Mouse (Mus musculus): ENCODE results near the gene Pdgfb.

Pdgfb gene

GRCm38 (mm10) chr15:80014321-80015210 lies at the start of gene Pdgfb:
Gene Pdgfb (minus strand): TSS chr15:80014977.
- in situ Hi-C loops (cut with MboI, MseI) = no loop called here

GRCm38 (mm10) chr15:80062821-80063220 lies 48.0 kb upstream of the Pdgfb start:
- in situ Hi-C loops (cut with MboI, MseI) = loop anchor here (5.0 kb wide), 2 partner anchors 41 to 121 kb away; no protein-coding TSS in a partner anchor

- in situ Hi-C loops (cut with MboI, MseI) = loop anchor here (5.0 kb wide), 2 partner anchors 40 to 120 kb away; no protein-coding TSS in a partner anchor
Observed at GRCm38 (mm10) chr15:80062339-80062738, 47.6 kb upstream of the Pdgfb start.

- in situ Hi-C loops (cut with MboI, MseI) = loop anchor here (5.0 kb wide), 2 partner anchors 39 to 119 kb away; no protein-coding TSS in a partner anchor
Observed at GRCm38 (mm10) chr15:80061071-80061550, 46.3 kb upstream of the Pdgfb start.

- in situ Hi-C loops (cut with MboI, MseI) = loop anchor here (5.0 kb wide), 2 partner anchors 38 to 118 kb away; no protein-coding TSS in a partner anchor
Observed at GRCm38 (mm10) chr15:80060356-80061070, 45.7 kb upstream of the Pdgfb start.

- in situ Hi-C loops (cut with MboI, MseI) = loop anchor here (5.0 kb wide), 2 partner anchors 37 to 117 kb away; no protein-coding TSS in a partner anchor
Observed at GRCm38 (mm10) chr15:80059606-80060005, 44.8 kb upstream of the Pdgfb start.

- in situ Hi-C loops (cut with MboI, MseI) = no loop called here
Observed at GRCm38 (mm10) chr15:80058151-80058550, 43.4 kb upstream of the Pdgfb start.

- in situ Hi-C loops (cut with MboI, MseI) = no loop called here
Observed at GRCm38 (mm10) chr15:80054034-80054710, 39.4 kb upstream of the Pdgfb start.

GRCm38 (mm10) chr15:80053381-80054033 lies 38.7 kb upstream of the Pdgfb start:
- in situ Hi-C loops (cut with MboI, MseI) = no loop called here

GRCm38 (mm10) chr15:80051782-80052181 lies 37.0 kb upstream of the Pdgfb start:
- in situ Hi-C loops (cut with MboI, MseI) = no loop called here

GRCm38 (mm10) chr15:80051092-80051761 lies 36.5 kb upstream of the Pdgfb start:
- in situ Hi-C loops (cut with MboI, MseI) = no loop called here

- in situ Hi-C loops (cut with MboI, MseI) = no loop called here
Observed at GRCm38 (mm10) chr15:80050093-80050492, 35.3 kb upstream of the Pdgfb start.

GRCm38 (mm10) chr15:80047973-80048372 lies 33.2 kb upstream of the Pdgfb start:
- in situ Hi-C loops (cut with MboI, MseI) = no loop called here

- in situ Hi-C loops (cut with MboI, MseI) = no loop called here
Observed at GRCm38 (mm10) chr15:80047242-80047641, 32.5 kb upstream of the Pdgfb start.

- in situ Hi-C loops (cut with MboI, MseI) = no loop called here
Observed at GRCm38 (mm10) chr15:80045749-80046148, 31.0 kb upstream of the Pdgfb start.

- in situ Hi-C loops (cut with MboI, MseI) = no loop called here
Observed at GRCm38 (mm10) chr15:80044249-80044648, 29.5 kb upstream of the Pdgfb start.

GRCm38 (mm10) chr15:80042152-80042551 lies 27.4 kb upstream of the Pdgfb start:
- in situ Hi-C loops (cut with MboI, MseI) = no loop called here

GRCm38 (mm10) chr15:80038110-80038391 lies 23.3 kb upstream of the Pdgfb start:
- in situ Hi-C loops (cut with MboI, MseI) = no loop called here

- in situ Hi-C loops (cut with MboI, MseI) = no loop called here
Observed at GRCm38 (mm10) chr15:80037255-80038109, 22.7 kb upstream of the Pdgfb start.

Measured in T-helper 2 cell (primary cell).